Mouse (Mus musculus) testis, postnatal 14 days (tissue): ENCODE results near the gene Hps5.
"Not testable (repeated sequence)": the region's sequence is repeated elsewhere in the genome, so short reads cannot be mapped to it uniquely, and the experiment has no call there.

ENCODE experiments used
- DNase-seq: peaks from one replicate; pipeline ENCODE4 v3.0.0; 2021; ENCODE audit warnings: low spot score

The Hps5 gene

DNA sequence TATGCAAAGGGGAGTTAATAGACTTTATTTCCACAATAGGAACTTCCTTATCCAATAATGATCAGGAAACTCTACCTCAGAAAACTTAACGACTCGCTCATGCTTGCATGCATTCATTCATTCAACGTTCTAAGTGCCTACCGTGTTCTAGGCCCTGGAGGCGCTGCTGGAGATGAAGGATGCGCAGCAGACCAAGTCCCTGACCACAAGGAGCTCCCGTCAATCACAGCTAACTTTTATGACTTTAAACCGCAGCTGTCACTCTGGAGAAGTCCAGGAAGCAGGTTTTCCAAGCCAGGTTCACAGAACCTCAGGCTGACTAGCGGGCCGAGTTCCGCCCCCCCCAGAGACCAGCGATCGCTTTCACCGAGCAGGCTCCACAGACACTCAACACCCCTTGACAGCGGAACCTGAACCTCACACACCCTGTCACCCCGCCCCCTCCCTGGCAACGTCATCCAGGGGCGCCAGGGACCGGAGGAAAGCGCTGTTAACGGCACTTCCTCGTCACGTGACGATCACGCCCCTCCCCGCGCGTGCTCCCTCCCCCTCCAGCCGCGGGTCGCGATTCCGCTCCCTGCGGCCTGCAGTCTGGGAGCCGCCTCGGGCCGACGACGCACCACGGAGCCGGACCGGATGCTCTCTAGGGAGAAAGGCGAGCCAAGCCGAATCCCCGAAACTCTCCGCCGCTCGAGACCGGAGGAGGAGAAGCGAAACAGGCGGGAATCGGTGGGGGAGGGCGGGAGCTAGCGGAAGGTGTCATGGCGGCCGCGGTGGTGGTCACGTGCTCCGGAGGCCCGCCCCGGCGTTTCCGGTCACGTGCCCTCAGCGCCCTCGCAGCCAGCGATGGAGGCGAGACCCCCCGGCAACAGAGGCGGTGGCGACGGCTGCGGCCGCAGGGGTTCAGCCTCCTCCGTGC is at the start of gene Hps5, which contains the start of gene Gtf2h1:
Gene Hps5 (minus strand): TSS at position 778 of the 919 bp plus-strand sequence.
Gene Gtf2h1 (plus strand): TSS at position 817 of the 919 bp plus-strand sequence.
- peak; percentile 98 for DNase-seq

- DNase-seq, result peak; percentile 80
These were observed 49.5 kb upstream of the Hps5 start for GRCm38 (mm10) chr7:46845211-46845977.

DNA sequence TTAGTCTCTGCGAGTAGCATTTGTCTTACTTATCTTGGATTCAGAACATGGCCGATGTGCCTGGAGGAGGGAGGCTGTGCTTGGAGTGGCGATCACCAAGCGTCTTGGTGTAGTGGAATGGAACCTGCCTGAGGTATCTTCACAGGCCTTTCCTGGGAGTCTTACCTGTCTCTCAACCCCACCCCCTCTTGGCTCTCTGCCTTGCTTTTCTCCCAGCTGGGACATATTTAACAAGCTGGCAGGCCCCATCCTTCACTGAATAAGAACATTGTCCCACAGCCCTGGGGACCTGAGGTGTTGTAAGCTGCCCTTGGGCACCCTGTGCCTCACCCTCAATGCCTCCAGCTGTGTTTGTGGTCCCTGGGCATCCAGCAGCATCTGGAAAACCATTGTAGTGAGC is 47.7 kb upstream of the Hps5 start:
- DNase-seq, result no peak

GRCm38 (mm10) chr7:46842278-46842677 is 46.4 kb upstream of the Hps5 start:
- DNase-seq, result no peak

- no peak for DNase-seq
These were observed 45.1 kb upstream of the Hps5 start, which contains the start of gene Ldha for GRCm38 (mm10) chr7:46840787-46841525. Gene Ldha, plus strand, starts transcription at chr7:46841475.

GRCm38 (mm10) chr7:46840326-46840725 is 44.5 kb upstream of the Hps5 start:
- no peak for DNase-seq

- DNase-seq, result no peak
These were observed 44.0 kb upstream of the Hps5 start for GRCm38 (mm10) chr7:46839861-46840260.

DNA sequence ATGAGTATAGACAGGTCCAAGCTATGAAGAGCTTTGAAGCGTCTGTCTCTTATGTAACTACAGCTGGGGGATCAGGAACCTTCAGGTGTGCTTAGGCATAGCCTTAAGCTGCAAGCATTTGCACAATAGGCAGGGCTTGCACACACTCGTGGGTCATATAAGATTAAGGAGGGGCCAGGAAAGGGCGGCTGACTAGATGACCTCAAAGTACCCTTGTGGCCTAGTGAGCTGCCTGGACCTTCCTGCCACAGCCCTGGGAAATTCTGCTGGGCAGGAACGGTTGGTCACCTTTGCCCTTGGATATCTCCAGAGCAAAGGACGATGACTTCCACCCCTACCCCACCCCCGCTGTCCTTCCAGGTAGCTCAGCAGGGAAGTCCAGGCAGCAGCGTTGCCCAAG is 43.6 kb upstream of the Hps5 start:
- no peak for DNase-seq

DNA sequence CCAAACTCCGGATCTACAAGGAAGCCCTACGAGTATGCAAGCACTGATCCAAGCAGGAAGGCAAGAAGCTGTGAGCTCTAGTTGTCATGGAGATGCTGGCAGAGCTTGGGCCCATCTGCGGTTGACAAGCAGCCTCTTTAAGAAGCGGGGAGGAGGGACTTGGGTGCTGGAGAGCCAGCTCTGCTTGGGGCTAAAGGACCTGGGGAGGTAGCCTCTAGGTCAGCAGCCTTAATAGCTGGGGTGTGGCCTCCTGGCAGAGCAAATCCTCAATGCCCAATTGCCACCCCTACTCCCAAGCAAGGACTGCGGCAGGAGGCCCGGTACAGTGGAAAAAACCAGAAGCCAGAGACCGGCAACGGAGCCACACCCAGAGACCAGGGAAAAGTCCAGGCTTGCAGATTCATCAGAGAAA is 43.0 kb upstream of the Hps5 start:
- peak; percentile 37 for DNase-seq

- no peak for DNase-seq
These were observed 42.3 kb upstream of the Hps5 start for GRCm38 (mm10) chr7:46838104-46838671.

DNA sequence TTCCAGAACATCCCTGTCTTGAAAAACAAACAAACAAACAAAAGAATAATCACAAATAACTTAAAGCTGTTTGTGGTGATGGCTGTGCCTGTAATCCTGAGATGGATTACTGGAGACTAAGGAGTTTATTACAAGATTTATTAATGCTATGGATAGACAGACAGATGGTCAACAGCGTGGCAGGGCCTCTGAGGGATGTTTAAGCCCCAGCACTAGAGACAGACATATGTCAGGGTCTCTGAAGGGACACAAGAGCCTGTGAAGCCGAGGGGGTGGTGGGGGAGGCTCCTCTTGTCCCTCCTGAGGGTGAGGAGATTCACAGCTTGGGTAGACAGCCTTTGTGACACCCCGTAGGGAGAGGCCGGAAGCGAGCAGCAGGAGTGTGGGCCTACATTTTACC is 41.2 kb upstream of the Hps5 start:
- no peak for DNase-seq

GRCm38 (mm10) chr7:46836357-46836756 is 40.5 kb upstream of the Hps5 start:
- DNase-seq, result no peak

- no peak for DNase-seq
These were observed 39.2 kb upstream of the Hps5 start for GRCm38 (mm10) chr7:46834994-46835610.

- DNase-seq, result no peak
These were observed 37.9 kb upstream of the Hps5 start for GRCm38 (mm10) chr7:46833670-46834255.

DNA sequence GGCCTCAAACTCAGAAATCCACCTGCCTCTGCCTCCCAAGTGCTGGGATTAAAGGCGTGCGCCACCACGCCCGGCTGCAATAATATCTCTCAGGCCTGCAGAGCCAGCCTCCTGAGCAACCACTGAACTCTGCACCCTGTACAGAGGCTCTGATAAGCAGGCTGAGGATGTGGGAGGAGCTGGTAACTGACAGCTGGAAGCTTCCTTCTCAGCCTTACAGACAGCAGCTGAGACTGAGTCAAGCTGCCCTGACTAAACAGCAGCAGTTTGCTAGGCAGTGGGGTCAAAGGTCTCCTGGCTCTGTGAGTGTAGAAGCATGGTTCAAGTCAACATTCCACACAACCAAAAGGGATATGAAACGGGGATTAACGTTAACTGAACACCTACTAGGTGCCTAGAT is 37.4 kb upstream of the Hps5 start:
- DNase-seq, result no peak

GRCm38 (mm10) chr7:46832112-46832810 is 36.4 kb upstream of the Hps5 start:
- not testable (repeated sequence) for DNase-seq

GRCm38 (mm10) chr7:46831693-46832092 is 35.8 kb upstream of the Hps5 start:
- DNase-seq, result no peak

GRCm38 (mm10) chr7:46830799-46831590 is 35.1 kb upstream of the Hps5 start:
- no peak for DNase-seq

- peak; percentile 21 for DNase-seq
These were observed 34.0 kb upstream of the Hps5 start for GRCm38 (mm10) chr7:46829911-46830310.

- no peak for DNase-seq
These were observed 31.9 kb upstream of the Hps5 start for GRCm38 (mm10) chr7:46827803-46828184.
